Mouse (Mus musculus): ENCODE measurements around the gene Orm2. TPM values are rescaled to one million over a fixed set of nuclear protein-coding genes. Genes with fewer than 3 reads are reported as not detected.

The Orm2 gene
- total RNA-seq, 2 experiments from 2014 or later = 0.59 TPM; not detected in 1

DNA sequence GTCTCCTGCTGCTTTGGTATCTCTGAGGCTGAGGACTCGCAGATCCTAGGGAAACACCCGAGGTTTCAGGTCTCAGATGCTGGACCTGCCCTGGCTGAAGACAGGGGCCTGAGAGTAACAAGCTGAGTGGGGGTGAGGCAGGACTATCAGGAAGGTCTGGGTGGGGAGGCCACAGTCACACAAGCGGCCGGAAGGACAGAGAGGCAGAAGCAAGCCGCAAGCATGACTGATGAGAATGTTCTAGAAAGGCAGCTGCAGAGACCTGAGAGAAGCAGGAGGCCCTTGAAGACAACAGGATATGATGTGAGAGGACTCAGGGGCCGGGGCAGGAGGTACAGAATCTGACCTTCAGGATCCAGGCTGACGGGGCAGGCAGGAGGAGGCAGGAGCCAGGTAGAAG, 42.0 kb downstream of the Orm2 start:
- no peak for DNase-seq (ENCODE audit: low spot score in 2 of 2)

GRCm38 (mm10) chr4:63405051-63405450, 42.8 kb downstream of the Orm2 start:
- DNase-seq (ENCODE audit: low spot score in 2 of 2) = no peak

- DNase-seq (ENCODE audit: low spot score in 2 of 2) = no peak
Measured at GRCm38 (mm10) chr4:63405683-63406082, 43.4 kb downstream of the Orm2 start.

DNA sequence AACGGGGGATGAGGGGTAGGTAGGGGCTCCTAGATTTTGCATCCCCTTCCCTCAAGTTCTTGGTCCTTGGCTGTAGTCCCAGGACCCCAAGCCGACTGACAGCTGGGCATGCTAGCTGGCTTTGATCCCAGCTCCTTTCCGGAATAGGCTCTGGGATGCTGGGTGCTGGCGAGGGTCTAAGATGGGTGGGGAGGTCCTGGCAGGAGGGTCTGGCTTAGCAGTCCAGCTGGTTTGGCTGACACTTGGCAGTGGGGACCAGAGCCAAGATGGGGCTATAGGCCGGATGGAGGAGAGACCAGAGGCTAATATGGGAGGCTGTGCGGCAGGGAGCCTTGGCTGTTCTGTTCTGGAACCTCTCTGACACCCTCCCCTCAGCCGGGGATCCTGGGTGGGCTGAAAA, 46.0 kb downstream of the Orm2 start:
- DNase-seq (ENCODE audit: low spot score in 2 of 2) = no peak

GRCm38 (mm10) chr4:63408649-63409048, 46.4 kb downstream of the Orm2 start:
- DNase-seq (ENCODE audit: low spot score in 2 of 2) = peak in 1 of 2 experiments; percentile 44

DNA sequence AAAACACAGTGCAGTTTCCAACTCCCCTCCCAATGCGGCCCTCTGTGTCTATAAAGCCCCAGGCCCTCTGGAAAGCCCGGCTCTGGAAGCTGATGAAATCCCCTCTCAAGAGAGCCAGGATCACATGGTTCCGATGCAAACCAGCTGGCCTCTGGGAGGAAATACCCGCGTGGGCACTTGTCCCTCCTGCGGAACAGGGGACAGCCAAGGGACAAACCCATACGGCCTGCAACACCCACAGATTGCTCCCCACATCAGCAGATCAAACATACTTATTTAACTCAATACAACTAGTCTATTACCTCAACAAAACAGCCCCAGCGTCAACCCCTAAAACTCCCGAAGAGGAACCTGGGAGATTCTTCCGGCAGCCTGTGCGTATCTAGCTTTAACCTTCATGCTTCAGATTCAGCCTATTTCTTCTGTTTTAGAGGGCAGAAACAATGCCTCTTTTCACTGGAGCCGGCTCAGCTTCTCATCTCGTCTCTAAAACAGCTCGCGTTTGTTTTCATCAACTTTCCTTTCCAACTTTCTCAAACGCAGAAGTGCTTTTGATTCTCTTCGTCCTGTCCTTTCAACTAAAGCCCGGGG, 47.2 kb downstream of the Orm2 start:
- no peak for DNase-seq (ENCODE audit: low spot score in 2 of 2)

DNA sequence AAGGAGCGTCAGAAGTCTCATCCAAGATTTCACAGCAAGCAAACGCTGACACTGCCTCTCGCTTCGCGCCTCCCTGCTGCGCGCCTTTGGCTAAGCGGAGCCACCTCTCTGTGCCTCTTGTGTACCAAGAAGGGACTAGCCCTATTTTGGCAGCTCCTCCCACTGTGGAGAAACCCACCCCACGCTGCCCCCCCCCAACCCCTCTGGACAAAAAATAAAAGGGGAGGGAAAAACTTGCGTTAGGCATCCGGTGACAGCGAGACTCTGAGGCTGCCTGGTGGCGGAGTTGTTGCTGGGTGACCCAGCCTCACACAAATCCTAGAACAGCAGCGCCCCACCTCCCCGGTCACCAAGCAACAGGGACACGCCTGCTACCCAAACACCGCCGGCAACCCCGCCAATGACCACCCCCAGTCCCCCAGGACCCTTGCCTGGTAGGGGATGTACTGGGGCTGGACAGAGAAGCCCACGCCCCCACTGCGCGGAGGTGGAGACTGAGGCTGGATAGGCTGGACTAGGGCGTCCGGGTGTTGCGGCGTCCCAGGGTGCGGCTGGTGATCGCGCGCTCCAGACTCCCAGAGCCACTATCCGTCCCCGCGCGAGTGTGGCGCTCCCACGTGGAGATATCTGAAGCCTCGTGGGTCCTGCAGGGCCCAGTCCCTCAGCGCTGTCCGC, 47.8 kb downstream of the Orm2 start:
- DNase-seq (ENCODE audit: low spot score in 2 of 2) = peak; percentile 30 to 40

DNA sequence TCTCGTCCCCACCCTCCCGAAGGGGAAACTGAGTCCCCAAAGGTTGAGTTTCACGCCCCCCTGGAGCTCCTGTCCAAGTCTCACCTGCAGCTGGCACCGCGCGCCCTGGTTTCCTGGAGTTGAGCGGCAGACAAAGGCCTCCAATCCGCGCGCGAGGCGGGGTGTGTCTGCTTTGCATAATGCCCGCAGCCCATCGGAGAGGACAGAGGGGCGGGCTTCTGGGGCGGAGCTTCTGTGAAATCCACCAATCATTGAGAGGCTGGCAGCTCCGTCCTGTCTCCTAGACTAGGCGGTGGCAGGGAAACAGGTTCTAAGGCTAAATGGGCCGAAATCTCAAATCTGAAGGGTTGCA, 48.3 kb downstream of the Orm2 start:
- peak; percentile 85 to 91 for DNase-seq (ENCODE audit: low spot score in 2 of 2)

DNA sequence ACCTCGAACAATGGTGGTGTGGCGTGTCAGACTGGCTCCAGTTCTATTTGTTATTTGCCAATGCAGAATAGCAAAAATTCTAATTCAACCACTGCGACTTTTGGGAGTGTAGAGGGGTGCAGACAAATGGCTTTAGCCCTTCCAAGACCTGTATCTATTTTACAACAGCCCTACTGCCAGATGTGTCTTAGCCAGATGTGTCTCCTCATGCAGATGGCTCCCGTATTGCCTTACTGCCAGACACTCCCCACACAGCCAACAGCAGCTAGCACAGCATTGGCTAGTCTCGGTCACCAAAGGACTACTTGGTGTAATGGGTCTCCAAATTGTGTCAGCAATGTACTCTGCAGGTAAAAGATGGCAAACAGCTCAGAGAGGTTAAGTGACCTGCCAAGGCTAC, 49.0 kb downstream of the Orm2 start:
- no peak for DNase-seq (ENCODE audit: low spot score in 2 of 2)

- no peak for DNase-seq (ENCODE audit: low spot score in 2 of 2)
Measured at GRCm38 (mm10) chr4:63414951-63415350, 52.7 kb downstream of the Orm2 start.

Other genes starting within 250 kb of the Orm2 start
- 100 to 1,000 TPM in 1 of 2 experiments, 10 to 100 TPM in 1; 10.4 to 267 TPM for gene Ambp, start 207.7 kb upstream of the Orm2 start, total RNA-seq (2021)
- 10 to 100 TPM in 1 of 2 experiments, under 1 TPM in 1; 0.17 to 21.6 TPM for gene Kif12, start 190.3 kb upstream of the Orm2 start, total RNA-seq (2021)
- gene Col27a1, start 148.4 kb upstream of the Orm2 start, total RNA-seq (2021) = 10 to 100 TPM; 17.2 to 20.8 TPM
- 1 to 10 TPM; 1.2 to 1.6 TPM for gene Orm1, start 17.9 kb upstream of the Orm2 start, total RNA-seq (2021)
- 1 to 10 TPM; 1.5 to 2.1 TPM for gene Orm3, start 6.3 kb upstream of the Orm2 start, total RNA-seq (2021)
- gene Akna, start 40.9 kb downstream of the Orm2 start, total RNA-seq (2021) = 1 to 10 TPM; 7.8 to 9.1 TPM
- 10 to 100 TPM; 22.6 to 26.4 TPM for gene Whrn, start 133.5 kb downstream of the Orm2 start, total RNA-seq (2021)
- 100 to 1,000 TPM; 148 TPM for gene Atp6v1g1, start 182.3 kb downstream of the Orm2 start, total RNA-seq (2021)
- 10 to 100 TPM; 10.8 to 14.2 TPM for gene Tmem268, start 196.3 kb downstream of the Orm2 start, total RNA-seq (2021)
- not detected for gene Gm11213, start 242.8 kb downstream of the Orm2 start, total RNA-seq (2021)

Data from adrenal gland, postnatal 4 days (tissue).